Mouse (Mus musculus): ENCODE results near the gene Rbks. TPM values are rescaled to one million over a fixed set of nuclear protein-coding genes. Genes with fewer than 3 reads are reported as not detected.
"Not testable (repeated sequence)": the region's sequence is repeated elsewhere in the genome, so short reads cannot be mapped to it uniquely, and the experiment has no call there.

The Rbks gene
- polyA plus RNA-seq, 2 experiments from 2014 or later: 18.7 to 19.4 TPM

GRCm38 (mm10) chr5:31673431-31673830 lies 24.0 kb downstream of the Rbks start:
- ATAC-seq: no peak

GRCm38 (mm10) chr5:31671137-31671536 lies 26.3 kb downstream of the Rbks start:
- ATAC-seq: no peak

GRCm38 (mm10) chr5:31669984-31670383 lies 27.4 kb downstream of the Rbks start:
- ATAC-seq: no peak

DNA sequence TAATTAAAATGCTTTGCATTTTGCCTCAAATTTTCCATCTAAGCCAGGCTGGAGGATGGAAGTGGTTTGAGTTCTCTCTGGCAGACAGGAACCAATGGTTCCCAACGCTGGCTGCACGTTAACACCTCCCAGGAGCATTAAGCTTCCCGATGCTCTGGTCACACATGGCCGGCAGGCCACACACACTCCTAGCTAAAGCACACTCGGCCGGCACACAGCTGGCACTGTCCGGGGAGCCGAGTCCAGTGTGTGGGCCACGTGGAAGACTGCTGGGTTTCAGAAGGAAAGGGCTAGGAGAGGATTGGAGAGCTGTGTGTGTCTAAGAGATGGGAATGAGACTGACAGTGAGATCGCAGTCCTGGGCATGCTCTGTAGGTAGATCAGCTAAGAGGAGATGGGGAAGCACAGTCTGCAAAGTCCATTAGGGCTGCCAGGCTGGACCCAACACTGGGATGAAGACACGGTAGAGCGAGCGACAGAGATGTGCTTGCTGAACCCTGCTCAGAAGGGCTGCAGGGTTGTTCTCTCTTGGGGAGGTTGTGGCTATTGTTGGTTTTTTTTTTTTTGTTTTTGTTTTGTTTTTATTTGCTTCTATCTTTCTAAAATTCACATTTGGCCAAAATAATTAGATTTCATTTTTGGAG lies 29.0 kb downstream of the Rbks start:
- ATAC-seq: no peak

DNA sequence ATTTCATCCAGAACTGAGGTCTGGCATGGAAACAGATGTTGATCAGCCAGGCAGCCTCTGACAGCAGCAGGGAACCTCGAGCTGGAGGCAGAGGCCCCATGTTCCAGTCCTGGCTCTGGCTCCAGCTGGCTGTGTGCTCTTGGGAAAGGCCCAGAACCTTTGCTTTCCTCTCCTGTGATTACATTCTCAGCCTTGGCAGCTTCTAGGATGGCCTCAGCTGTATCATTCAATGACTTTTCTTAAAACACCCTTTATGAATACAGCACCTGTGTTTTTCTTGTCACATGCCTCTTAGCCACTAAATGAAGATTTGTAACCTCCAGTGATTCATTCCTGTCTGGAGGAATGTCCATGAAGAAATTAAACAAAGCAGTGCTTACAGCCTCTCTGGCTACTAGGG lies 31.3 kb downstream of the Rbks start:
- ATAC-seq: no peak

- no peak for ATAC-seq
Observed at GRCm38 (mm10) chr5:31655688-31656190, 41.7 kb downstream of the Rbks start.

DNA sequence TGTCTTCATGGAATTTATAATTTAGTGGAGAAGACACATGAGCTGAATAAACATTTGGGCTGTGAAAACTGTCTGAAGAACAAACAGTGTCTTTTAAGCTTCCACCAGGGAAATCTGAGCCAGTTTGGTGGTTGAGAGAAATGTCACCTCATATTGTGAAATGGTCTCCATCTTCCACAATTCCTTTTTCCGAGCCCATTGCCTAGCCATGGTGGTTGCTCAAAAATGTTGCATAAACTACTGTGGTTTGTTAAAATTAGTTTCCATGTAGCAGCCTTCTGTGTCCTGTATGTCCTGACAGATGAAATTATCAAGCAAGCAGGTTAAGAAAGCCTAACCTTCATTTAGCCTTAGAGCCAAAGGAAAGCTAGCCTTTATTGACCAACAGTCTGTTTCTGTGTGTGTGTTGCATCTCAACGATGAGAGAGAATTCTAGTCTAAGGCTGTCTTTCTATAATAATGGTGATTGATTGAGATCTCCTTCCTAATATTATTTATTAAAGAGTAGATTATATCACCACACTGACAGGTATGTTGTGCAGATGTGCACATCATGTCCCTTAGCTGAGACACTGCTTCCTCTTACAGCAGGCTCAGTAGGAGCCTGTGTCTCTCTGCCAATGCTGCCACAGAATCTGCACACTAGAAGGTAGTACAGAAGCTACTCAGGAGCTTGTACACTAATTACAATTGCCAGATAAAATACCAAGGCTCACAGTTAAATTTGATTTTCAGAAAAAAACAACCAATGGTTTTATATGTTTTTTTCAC lies 46.7 kb downstream of the Rbks start:
- no peak for ATAC-seq

DNA sequence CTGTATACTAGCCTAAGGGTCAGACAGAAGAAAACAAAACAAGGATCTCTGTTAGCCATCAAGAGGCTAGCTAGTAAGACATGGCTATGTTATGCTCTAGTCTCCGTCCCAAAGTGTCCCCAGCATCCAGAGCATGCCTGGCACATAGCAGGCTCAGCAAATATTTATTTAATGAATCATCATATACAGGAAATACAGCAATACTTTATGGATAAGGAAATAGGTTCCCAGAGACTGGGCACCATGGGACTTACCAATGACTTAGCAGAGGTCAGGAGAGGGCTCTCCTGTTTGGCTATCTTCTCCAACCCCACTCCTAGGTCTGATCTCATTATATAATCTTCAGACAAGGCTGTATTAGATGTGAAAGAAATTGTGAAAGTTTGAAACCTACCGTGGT lies 50.1 kb downstream of the Rbks start:
- ATAC-seq: no peak

GRCm38 (mm10) chr5:31646574-31646973 lies 50.9 kb downstream of the Rbks start:
- no peak for ATAC-seq

DNA sequence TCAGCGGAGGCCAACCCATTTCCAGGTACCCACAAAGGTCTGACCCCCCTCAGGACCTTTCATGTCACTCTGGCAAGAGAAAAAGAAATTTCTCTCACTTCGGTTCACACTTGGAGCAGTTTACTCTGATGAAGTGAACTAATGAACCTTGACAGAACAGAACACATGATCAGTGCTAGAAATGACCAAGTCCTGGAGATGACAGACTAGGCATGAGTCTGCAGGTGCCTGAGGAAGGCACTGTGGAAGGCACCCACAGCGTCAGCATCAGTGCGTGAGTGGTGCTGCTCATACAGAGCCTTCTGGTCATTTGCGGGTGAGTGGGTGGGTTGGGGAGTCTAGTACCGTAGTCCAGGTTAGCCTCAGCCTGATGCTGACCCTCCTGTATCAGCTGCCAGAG lies 51.6 kb downstream of the Rbks start:
- ATAC-seq: no peak

DNA sequence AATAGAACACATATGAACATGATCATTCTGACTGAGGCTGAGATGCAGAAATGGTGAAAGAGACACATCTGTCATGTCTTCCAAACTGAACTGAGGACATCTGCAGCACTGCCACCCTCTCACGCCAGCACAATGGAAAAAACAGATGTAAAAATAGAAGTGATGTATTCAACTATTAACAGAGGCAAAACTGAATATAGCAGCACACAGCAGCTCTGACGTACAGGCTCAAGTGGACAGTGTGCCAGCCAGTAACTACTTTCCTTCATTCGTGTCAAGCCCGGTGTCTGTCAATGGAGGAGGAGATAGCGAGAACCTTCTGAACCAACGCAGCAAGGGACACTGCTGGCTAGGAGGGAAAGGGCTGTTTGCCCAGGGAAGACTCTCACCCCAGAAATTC lies 52.6 kb downstream of the Rbks start:
- ATAC-seq: no peak

DNA sequence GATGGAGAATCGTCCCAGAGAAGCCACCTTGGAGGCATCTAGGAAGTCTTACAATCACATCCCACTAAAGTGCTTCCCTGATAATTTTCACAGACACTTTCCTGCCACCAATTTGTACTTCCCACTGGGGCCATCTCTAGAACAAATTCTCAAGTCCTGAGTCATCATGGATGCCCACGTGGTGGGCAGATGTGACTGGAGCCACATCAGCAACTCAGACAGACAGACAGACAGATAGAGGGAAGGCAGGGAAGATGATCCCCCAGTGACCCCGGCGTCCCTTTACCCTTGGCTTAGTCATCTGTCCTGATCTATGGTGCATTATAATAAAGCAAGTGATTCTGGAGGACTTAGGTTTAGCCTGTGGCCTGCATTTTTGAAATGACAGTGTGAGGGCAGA lies 53.2 kb downstream of the Rbks start:
- ATAC-seq: no peak

- no peak for ATAC-seq
Observed at GRCm38 (mm10) chr5:31642300-31642699, 55.1 kb downstream of the Rbks start.

DNA sequence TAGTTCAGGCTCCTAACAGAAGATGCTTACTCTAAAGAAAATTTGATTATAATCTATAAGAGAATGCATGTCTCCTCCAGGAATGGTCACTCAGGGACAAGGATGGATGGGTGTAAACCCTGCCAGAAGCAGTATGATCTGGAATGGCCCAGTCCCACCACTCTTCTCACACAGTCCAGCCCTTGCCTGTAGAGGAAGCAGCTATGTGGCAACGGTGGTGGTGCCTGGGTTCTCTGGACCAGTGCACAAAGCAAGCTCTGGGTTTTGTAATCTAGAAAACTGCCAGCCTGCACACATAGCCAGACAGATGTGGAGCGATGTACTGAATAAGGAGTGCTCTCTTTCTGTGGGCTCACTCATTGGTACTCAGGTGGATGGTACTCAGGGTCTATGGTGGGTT lies 56.9 kb downstream of the Rbks start:
- ATAC-seq: no peak

DNA sequence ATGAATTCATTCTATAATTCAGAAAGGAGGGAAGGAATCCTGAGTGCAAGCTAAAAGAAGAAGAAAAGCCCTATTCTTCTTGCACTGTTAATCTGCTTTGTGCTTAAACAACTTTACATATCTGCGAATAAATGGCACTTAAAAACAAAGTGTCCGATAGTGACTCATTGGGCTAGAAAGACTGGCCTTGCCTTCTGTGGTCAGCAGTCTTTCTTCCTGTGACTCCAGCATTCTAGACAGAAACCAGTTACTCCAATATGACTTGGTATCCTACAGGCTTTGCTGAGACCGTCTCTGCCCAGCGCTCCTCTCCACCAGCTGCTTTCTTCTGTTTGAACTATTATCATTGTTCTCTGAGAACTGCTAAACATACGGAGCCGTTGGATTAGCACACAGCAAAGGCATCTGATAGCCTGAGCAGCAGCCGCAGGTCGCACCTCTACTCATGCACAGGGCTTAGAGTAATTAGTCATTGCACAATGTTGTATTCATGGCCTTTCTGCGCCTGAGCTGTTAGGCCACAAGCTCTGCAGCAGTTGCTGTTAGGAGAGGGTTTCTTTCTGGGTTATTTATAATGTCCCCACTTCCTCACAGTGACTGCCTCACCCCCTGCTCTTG lies 60.7 kb downstream of the Rbks start:
- ATAC-seq: no peak

DNA sequence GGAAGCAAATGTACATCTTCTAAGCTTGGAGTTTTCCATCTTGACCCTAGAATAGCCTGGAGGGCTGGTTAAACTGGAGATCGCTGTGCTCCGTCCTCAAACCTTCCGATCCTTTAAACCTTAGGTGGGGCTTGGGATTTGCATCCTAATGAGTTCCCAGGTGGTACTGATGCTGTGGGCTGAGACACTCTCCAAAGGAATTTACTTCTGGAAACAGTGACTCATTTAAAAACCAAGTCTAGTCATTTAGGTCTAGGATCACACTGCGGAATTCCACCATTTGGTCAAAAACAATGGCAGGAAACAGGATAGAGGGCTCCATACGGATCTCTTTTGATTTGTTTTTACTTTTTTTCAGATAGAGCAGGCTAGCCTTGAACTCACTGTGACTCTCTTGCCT lies 62.7 kb downstream of the Rbks start:
- ATAC-seq: no peak

- no peak for ATAC-seq
Observed at GRCm38 (mm10) chr5:31634161-31634560, 63.3 kb downstream of the Rbks start.

DNA sequence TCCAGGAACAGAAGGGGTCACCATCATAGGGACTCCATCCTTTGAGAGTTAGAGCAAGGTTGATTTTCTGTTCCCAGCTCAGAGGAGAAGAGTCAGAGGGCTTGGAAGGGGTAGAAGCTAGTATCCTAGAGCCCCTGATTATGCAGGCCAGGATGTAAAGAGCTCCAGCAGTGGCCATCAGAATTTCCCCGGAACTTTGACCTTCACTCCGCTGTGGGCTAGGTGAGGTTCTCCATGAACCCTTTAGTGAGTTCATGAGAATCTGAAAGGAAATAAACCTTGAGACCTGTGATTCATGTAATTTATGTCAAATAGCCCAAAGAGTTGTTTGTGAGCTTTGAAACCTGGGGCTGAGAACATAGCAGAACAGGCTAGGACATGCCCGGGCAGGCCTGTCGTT lies 66.3 kb downstream of the Rbks start:
- ATAC-seq: not testable (repeated sequence)

DNA sequence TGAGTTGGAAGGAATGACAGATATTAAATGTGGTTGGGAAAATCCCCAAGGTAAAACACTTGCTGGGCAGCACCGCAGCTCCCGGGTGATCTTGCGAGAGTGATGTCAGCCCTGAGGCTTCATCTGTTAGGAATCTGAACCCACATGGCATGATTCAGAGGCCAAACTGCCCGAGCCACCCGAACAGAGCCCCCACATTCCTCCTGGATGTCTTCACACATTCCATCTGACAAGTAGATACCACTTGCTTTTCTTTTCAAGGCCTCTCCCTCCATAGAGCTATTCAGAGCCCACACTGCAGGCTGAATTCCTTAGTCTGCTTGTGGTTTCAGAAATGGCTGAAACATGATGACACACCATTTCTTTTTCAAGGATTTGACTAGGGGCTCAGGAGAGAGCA lies 67.4 kb downstream of the Rbks start:
- no peak for ATAC-seq

GRCm38 (mm10) chr5:31628555-31628954 lies 68.9 kb downstream of the Rbks start:
- no peak for ATAC-seq

DNA sequence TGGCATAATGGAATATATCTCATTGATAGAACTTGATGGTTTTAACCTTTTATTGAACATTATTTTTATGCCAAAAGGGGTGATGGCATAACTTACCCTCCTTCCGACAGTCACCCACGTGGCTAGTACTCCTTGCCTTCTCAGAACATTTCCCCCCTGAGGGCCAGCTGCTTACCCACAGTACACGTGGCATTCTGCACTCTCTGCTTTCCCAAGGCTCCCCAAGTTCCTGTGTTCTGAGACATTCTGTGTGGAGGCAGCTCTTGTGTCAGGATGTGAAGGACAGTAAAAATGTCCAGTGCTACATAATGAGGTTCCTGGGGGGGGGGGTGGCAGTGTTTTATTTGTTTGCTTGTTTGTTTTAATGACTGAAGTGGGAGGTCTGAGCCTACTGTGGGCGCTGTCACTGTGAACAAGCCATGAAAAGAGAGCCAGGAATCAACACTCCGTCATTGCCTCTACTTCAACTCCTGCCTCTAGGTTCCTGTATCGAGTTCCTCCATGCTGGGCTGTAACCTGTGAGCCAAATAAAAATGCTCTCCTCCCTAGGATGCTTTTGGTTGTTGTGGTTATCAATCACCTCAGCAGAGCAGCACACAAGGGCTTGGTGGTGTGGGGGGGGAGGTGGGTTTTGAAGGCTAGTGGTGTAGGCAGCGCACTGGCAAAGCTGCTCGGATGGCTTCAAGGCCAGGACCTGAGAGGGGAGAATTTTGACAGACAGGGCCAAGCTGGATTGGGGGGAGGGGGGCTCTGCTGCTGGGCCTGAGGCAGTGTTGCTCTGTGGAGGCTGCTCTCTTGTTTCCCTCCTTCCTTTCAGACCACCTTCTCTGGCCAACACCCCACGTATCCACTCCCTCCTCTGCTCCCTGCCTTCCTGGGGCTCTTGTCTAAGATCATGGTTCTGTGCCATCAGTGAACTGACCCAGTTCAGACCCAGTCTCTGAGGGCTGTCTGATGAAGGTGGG lies 69.6 kb downstream of the Rbks start:
- no peak for ATAC-seq

DNA sequence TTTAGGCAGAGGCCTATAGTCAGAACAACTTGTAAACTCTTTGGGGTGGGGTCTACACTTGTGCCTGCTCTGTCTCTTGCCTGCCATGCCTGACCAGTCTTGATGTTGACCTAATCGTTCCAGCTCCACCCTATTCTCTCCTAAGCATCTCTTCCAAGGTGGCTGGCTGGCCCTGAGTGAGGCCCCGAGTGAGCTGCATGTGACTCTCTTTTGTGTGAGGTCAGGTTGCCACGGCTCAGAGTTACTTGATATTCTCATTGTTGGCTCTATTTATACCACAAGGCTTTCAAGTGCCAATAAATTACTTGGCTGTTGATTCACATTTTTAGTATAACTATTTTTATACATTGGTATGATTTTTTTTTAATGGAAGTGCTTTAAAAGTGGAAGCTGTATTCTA lies 70.3 kb downstream of the Rbks start:
- no peak for ATAC-seq

GRCm38 (mm10) chr5:31620326-31620725 lies 77.1 kb downstream of the Rbks start:
- no peak for ATAC-seq

Data from CD4-positive, CD25-positive, alpha-beta regulatory T cell, adult 4 months (primary cell).